Mouse (Mus musculus) small intestine, adult 2 months (tissue): ENCODE measurements around the gene Pfas. TPM values are rescaled to one million over a fixed set of nuclear protein-coding genes. Genes with fewer than 3 reads are reported as not detected.
"Not testable (repeated sequence)": the region's sequence is repeated elsewhere in the genome, so short reads cannot be mapped to it uniquely, and the experiment has no call there.

Experiments used
- H3K27ac ChIP-seq: fragments of 200-500 bp; 2 replicates; pipeline ENCODE4 v1.5.1; 2012; ENCODE audit warnings: low read depth, low read length, control low read depth, inconsistent platforms; ENCODE audit not compliant: insufficient read depth
- H3K27me3 ChIP-seq: fragments of 200-500 bp; 2 replicates; pipeline ENCODE4 v1.6.1; 2012; ENCODE audit warnings: mild to moderate bottlenecking, moderate library complexity, low read length, inconsistent platforms; ENCODE audit not compliant: control insufficient read depth, insufficient read depth
- H3K36me3 ChIP-seq: fragments of 200-500 bp; 2 replicates; pipeline ENCODE4 v1.6.1; 2012; ENCODE audit warnings: mild to moderate bottlenecking, low read length, control low read depth, inconsistent platforms; ENCODE audit not compliant: control insufficient read depth, insufficient read depth
- H3K4me1 ChIP-seq: fragments of 200-500 bp; 2 replicates; pipeline ENCODE4 v1.6.1; 2012; ENCODE audit warnings: low read length, inconsistent platforms, mixed read lengths; ENCODE audit not compliant: control insufficient read depth, insufficient read depth, insufficient read length
- H3K4me3 ChIP-seq: fragments of 200-500 bp; 2 replicates; pipeline ENCODE4 v1.5.1; 2012; ENCODE audit warnings: low read depth, mild to moderate bottlenecking, control low read depth, inconsistent platforms, low read length, moderate library complexity
- CTCF ChIP-seq: fragments of 200-500 bp; IDR thresholded peaks from 2 replicates; pipeline ENCODE4 v1.5.1; 2012; ENCODE audit warnings: low read depth, mild to moderate bottlenecking, control low read depth, inconsistent platforms, low read length, moderate library complexity, mixed read lengths; ENCODE audit not compliant: insufficient replicate concordance, insufficient read length; ENCODE audit errors: extremely low read depth
- POLR2A ChIP-seq: fragments of 200-500 bp; IDR thresholded peaks from 2 replicates; pipeline ENCODE4 v1.6.1; 2012; ENCODE audit warnings: low read depth, mild to moderate bottlenecking, control low read depth, inconsistent platforms, low read length, moderate library complexity
- WGBS: fragments of 180-500 bp; shearing (Covaris S2); methylation state at CpG from one replicate; pipeline ENCODE4 v1.1.7; 2018; 5-methylcytosine and 5-hydroxymethylcytosine counted together
- polyA plus RNA-seq: library from polyadenylated mRNA; depleted of rRNA; stranded (reverse); fragments of >200 nt; gene quantifications from 2 replicates; pipeline ENCODE4 v1.2.3, GENCODE M21; 2012

The Pfas gene
- polyA plus RNA-seq, 1 experiment: 6.0 TPM

GRCm38 (mm10) chr11:69016755-69017154, 8.5 kb upstream of the Pfas start:
- no peak for TF ChIP-seq POLR2A
- no peak for TF ChIP-seq CTCF
- WGBS: 39% methylated on average over 3 of the region's 3 CpGs
- Histone ChIP-seq H3K4me3 (no peak overlapping the region), H3K36me3 (peaks cover 4% of the 10 kb centered on the region), H3K27ac (no peak overlapping the region), H3K4me1 (peaks cover 2% of the 10 kb centered on the region; the same call in 1 of the 2 replicates), H3K27me3 (no peaks in the 10 kb centered on the region)

GRCm38 (mm10) chr11:69015644-69016441, 7.6 kb upstream of the Pfas start, which contains the start of gene Ctc1:
Gene Ctc1 (plus strand): TSS chr11:69015911.
- H3K36me3 ChIP-seq: peaks cover under 1% of the 10 kb centered on the region; the same call in 1 of the 2 replicates
- H3K27me3 ChIP-seq: no peaks in the 10 kb centered on the region
- peaks cover 2% of the 10 kb centered on the region; the same call in 1 of the 2 replicates for H3K4me1 ChIP-seq
- peak within 1 kb of the TSS; percentile 82 for H3K4me3 ChIP-seq
- peak; percentile 58; the same call in 1 of the 2 replicates for TF ChIP-seq POLR2A
- TF ChIP-seq CTCF: peak; percentile 82; the same call in 1 of the 2 replicates
- WGBS: under 1% methylated on average over 38 of the region's 38 CpGs
- H3K27ac ChIP-seq: peak within 1 kb of the TSS; percentile 66

DNA sequence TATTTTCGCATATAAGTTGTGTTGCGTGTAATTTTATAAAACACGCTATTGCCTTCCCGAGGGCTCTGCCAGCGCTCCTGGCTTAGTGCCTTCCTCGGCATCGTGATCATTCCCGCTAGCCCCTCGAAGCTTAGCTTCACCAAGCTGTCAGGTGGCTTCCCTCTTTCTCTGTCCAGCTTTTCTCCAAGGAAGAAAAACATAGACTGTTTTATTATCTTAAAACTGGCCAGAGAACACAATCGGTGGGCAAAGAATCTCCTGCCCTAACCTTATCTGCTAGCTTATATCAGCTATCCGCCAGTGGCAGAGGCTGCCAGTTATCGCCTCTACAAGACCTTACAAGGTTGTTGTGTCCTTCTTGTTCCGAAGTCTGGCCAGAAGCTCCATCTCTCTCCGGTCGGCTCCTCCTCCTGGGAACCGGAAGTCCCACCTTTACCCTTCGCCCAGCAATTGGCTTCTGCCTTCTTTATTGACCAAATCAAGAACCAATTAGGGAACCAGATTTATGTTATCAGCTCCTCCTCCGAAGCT, 3.9 kb upstream of the Pfas start:
- H3K27me3 ChIP-seq: no peaks in the 10 kb centered on the region
- H3K4me3 ChIP-seq: peak overlapping the region; percentile 82
- under 1% methylated on average over 18 of the region's 18 CpGs for WGBS
- peak overlapping the region; percentile 87 for H3K27ac ChIP-seq
- TF ChIP-seq POLR2A (peak; percentile 90), CTCF (no peak)
- H3K4me1 ChIP-seq: peaks cover 2% of the 10 kb centered on the region; the same call in 1 of the 2 replicates
- H3K36me3 ChIP-seq: no peaks in the 10 kb centered on the region

DNA sequence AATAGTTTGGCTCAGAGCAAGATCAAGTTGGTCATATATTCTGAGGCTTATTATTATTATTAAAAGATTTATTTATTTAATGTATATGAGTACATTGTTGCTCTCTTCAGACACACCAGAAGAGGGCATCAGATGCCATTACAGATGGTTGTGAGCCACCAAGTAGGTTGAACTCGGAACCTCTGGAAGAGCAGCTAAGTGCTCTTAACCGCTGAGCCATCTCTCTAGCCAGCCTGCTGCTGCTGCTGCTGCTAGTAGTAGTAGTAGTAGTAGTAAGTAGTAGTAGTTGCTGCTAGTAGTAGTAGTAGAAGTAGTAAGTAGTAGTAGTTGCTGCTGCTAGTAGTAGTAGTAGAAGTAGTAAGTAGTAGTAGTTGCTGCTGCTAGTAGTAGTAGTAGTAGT, 3.2 kb upstream of the Pfas start:
- H3K27ac ChIP-seq, H3K4me1 ChIP-seq, H3K4me3 ChIP-seq, H3K27me3 ChIP-seq, H3K36me3 ChIP-seq: not testable (repeated sequence)
- WGBS: 37% methylated on average over 2 of the region's 2 CpGs

GRCm38 (mm10) chr11:69010400-69011323, 2.4 kb upstream of the Pfas start:
- TF ChIP-seq POLR2A: no peak
- no peak for TF ChIP-seq CTCF
- H3K4me3 ChIP-seq: no peak overlapping the region
- no peaks in the 10 kb centered on the region for H3K27me3 ChIP-seq
- 84% methylated on average over 15 of the region's 15 CpGs for WGBS
- no peak overlapping the region for H3K27ac ChIP-seq
- peaks cover 2% of the 10 kb centered on the region; the same call in 1 of the 2 replicates for H3K4me1 ChIP-seq
- H3K36me3 ChIP-seq: no peaks in the 10 kb centered on the region

DNA sequence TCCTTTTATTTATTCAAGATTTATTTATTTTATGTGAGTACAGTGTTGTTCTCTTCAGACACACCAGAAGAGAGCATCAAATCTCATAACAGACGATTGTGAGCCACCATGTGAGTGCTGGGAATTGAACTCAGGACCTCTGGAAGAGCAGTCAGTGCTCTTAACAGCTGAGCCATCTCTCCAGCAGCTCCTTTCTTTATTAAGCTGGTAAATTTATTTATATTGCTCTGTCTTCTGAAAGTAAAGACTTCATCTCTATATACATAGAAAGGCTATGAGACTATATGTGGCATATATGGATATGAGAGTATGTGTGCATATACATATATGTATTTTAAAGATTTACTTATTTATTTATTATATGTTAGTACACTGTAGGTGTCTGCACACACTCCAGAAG, 1.2 kb upstream of the Pfas start:
- Histone ChIP-seq H3K36me3 (no peaks in the 10 kb centered on the region), H3K4me3 (no peak overlapping the region), H3K27ac (no peak overlapping the region), H3K4me1 (peaks cover 2% of the 10 kb centered on the region; the same call in 1 of the 2 replicates), H3K27me3 (no peaks in the 10 kb centered on the region)
- WGBS: 89% methylated on average over 1 of the region's 1 CpGs
- TF ChIP-seq POLR2A (no peak), CTCF (no peak)

GRCm38 (mm10) chr11:69006575-69006974, 1.7 kb downstream of the Pfas start:
- H3K27ac ChIP-seq, H3K4me1 ChIP-seq, H3K36me3 ChIP-seq, H3K4me3 ChIP-seq, H3K27me3 ChIP-seq: not testable (repeated sequence)
